8 mouse cellular contexts compared by ENCODE assay signal in the genomic region with DNA sequence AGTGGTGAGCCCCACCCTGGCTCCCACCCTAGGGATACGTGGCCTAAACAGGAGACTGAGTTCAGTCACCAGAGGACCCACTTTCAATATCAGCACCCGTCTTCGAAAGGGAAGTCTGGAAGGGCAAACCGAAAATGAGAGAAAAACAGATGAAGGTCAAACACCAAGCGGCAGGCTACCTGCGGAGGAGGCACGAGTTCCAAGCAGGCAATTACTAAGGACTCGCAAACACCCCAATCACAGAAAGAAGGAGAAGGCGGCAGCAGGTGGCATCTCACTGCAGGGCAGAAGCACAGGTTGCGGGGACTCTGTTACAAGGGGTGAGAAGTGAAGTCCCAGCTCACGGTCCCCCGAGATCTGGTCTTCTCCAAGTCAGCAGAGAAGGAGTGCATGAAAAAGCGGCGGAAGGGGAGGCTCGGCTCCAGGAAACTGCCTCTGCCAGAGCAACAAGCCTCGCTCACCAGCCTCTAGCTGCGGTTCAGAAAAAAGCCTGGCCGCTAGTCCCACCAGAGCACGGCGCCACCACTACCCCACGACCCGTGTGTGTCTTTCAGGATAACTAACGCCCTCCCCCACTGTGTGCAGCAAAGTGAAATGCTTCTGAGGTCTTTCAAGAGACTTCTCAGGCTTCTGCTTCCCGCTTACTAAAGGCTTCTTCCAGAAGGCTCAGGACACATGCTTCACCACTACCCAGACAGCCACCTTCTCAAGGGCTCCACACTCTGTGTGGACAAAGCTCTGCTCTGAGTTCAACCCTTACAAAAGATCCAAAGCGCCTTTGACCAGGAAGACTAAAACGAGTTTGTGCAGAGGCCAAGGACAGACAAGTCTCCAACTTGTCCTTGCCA. TPM values are rescaled to one million over a fixed set of nuclear protein-coding genes. Genes with fewer than 3 reads are reported as not detected.
A peak's percentile ranks its signal among the peaks of the same experiment; 100 is the strongest.
DNase-seq lines count a peak whose midpoint lies in the region; ATAC-seq and TF ChIP-seq lines count a peak whose summit lies in the region.

No protein-coding gene starts in this region.

- H3K4me1 ChIP-seq in lung, embryonic 14.5 days (ENCODE audit: insufficient read depth) = no peaks in the 10 kb centered on the region
- H3K4me1 ChIP-seq in hindbrain, embryonic 15.5 days (replicated peaks) = peaks cover 21% of the 10 kb centered on the region
- H3K4me1 ChIP-seq in stomach, embryonic 16.5 days (ENCODE audit: control insufficient read depth, insufficient read depth, low read length) = peaks cover 24% of the 10 kb centered on the region

- no peak overlapping the region for H3K27ac ChIP-seq in lung, embryonic 14.5 days (ENCODE audit: low read depth)
- no peak overlapping the region for H3K27ac ChIP-seq in hindbrain, embryonic 15.5 days (replicated peaks)
- peak overlapping the region; percentile 65 for H3K27ac ChIP-seq in stomach, embryonic 16.5 days (ENCODE audit: low read length)

- TF ChIP-seq CTCF in lung, embryonic 14.5 days (IDR thresholded peaks at IDR 0.05; ENCODE audit: low read depth) = no peak

- H3K9ac ChIP-seq in lung, embryonic 14.5 days = peak overlapping the region; percentile 63
- no peak overlapping the region for H3K9ac ChIP-seq in hindbrain, embryonic 15.5 days
- peak overlapping the region; percentile 76 for H3K9ac ChIP-seq in stomach, embryonic 16.5 days (ENCODE audit: low read length)

- H3K36me3 ChIP-seq in lung, embryonic 14.5 days (ENCODE audit: insufficient read depth) = no peaks in the 10 kb centered on the region
- no peaks in the 10 kb centered on the region for H3K36me3 ChIP-seq in hindbrain, embryonic 15.5 days
- H3K36me3 ChIP-seq in stomach, embryonic 16.5 days (ENCODE audit: control insufficient read depth, insufficient read depth, low read length) = no peaks in the 10 kb centered on the region

- peaks cover 52% of the 10 kb centered on the region for H3K27me3 ChIP-seq in lung, embryonic 14.5 days (ENCODE audit: insufficient read depth, low read length)
- H3K27me3 ChIP-seq in hindbrain, embryonic 15.5 days = peaks cover 54% of the 10 kb centered on the region
- peaks cover 8% of the 10 kb centered on the region; the same call in 1 of the 2 replicates for H3K27me3 ChIP-seq in stomach, embryonic 16.5 days (ENCODE audit: control insufficient read depth, insufficient read depth, low read length)

- H3K9me3 ChIP-seq in lung, embryonic 14.5 days (ENCODE audit: low read depth, low read length) = no peaks in the 10 kb centered on the region
- no peaks in the 10 kb centered on the region for H3K9me3 ChIP-seq in hindbrain, embryonic 15.5 days
- H3K9me3 ChIP-seq in stomach, embryonic 16.5 days (replicated peaks; ENCODE audit: control insufficient read depth, low read length) = no peaks in the 10 kb centered on the region

- 9% methylated on average over 26 of the region's 26 CpGs for WGBS in lung, embryonic 14.5 days
- 12% methylated on average over 26 of the region's 26 CpGs for WGBS in hindbrain, embryonic 15.5 days
- 5% methylated on average over 26 of the region's 26 CpGs for WGBS in stomach, embryonic 16.5 days

- H3K4me2 ChIP-seq in lung, embryonic 14.5 days = peak overlapping the region; percentile 73
- peak overlapping the region; percentile 96 for H3K4me2 ChIP-seq in hindbrain, embryonic 15.5 days
- H3K4me2 ChIP-seq in stomach, embryonic 16.5 days (ENCODE audit: low read depth, low read length) = peak overlapping the region; percentile 57

- peak overlapping the region; percentile 50 for H3K4me3 ChIP-seq in lung, embryonic 14.5 days (ENCODE audit: low read depth, low read length)
- H3K4me3 ChIP-seq in hindbrain, embryonic 15.5 days = peak overlapping the region; percentile 45
- peak overlapping the region; percentile 54 for H3K4me3 ChIP-seq in stomach, embryonic 16.5 days (replicated peaks; ENCODE audit: low read length)

- peak; percentile 2; the same call in 1 of the 2 replicates for ATAC-seq in lung, embryonic 14.5 days (ENCODE audit: insufficient read depth)
- peak; percentile 32; the same call in 1 of the 2 replicates for ATAC-seq in hindbrain, embryonic 15.5 days (ENCODE audit: low FRiP score, low read depth)
- no peak for ATAC-seq in stomach, embryonic 16.5 days (ENCODE audit: insufficient read depth, low FRiP score)

- DNase-seq in lung, embryonic 14.5 days = peak; percentile 34
- DNase-seq in lung, postnatal 14 days = no peak
- peak; percentile 42 for DNase-seq in embryo, embryonic 11 days
- peak; percentile 12 for DNase-seq in lung, postnatal 36 days
- no peak for DNase-seq in right cerebral cortex, adult 18-20 months
- no peak for DNase-seq in left cerebral cortex, adult 9 months (ENCODE audit: low spot score in 2 of 2)

RNA-seq across cellular contexts. Expression of gene St14, which starts 1.1 kb away (rescaled TPM):
- 35.5 and 42.1 TPM in 2 replicates for polyA plus RNA-seq in lung, embryonic 14.5 days (2014; fragmentation: Nextera tagmentation; extraction: Ambion mirVana)
- polyA plus RNA-seq in hindbrain, embryonic 15.5 days (2015; fragmentation: Nextera tagmentation; extraction: Ambion mirVana) = 0.62 and 0.91 TPM in 2 replicates
- polyA plus RNA-seq in stomach, embryonic 16.5 days (2015; fragmentation: Nextera tagmentation; extraction: Ambion mirVana) = 77.9 and 96.3 TPM in 2 replicates

Comparison
In these comparisons a context has a peak if more than half of its experiments do, and no peak if none do; other contexts are left out.
1. DNase-seq: peak in lung, embryonic 14.5 days (single experiment), embryo, embryonic 11 days (single experiment) and lung, postnatal 36 days (single experiment); none in lung, postnatal 14 days (single experiment), right cerebral cortex, adult 18-20 months (single experiment) and left cerebral cortex, adult 9 months (0 of 2).
2. RNA of gene St14, which starts 1.1 kb away (polyA plus RNA-seq): 77.9 to 96.3 TPM in stomach, embryonic 16.5 days and 35.5 to 42.1 TPM in lung, embryonic 14.5 days; 0.62 to 0.91 TPM in hindbrain, embryonic 15.5 days; every median in the first group is over 10 times any median in the second.
3. Peak in every context shown above with its lines, with median percentiles within 50 percentile points of each other: H3K4me2 ChIP-seq and H3K4me3 ChIP-seq.